Mouse (Mus musculus): ENCODE results near the gene H2al1m. TPM values are rescaled to one million over a fixed set of nuclear protein-coding genes. Genes with fewer than 3 reads are reported as not detected.

The H2al1m gene
- polyA plus RNA-seq (2012; rRNA removed; ENCODE audit: low replicate concordance), result 1.1 TPM in 1 of 2 replicates, not detected in the other

GRCm38 (mm10) chrX:9283464-9283863, at the start of gene H2al1m:
H2al1m (plus strand) TSS chrX:9283764.

GRCm38 (mm10) chrX:9256766-9257165, 26.8 kb upstream of the H2al1m start, which contains the start of gene Gm14862:
Gm14862 (minus strand) TSS chrX:9256899.

GRCm38 (mm10) chrX:9272460-9273361, 10.9 kb upstream of the H2al1m start, which contains the start of gene Xk:
Xk (plus strand) TSS chrX:9272756.

Other genes starting within 250 kb of the H2al1m start
- gene Fthl17f, start 220.7 kb upstream of the H2al1m start, polyA plus RNA-seq (2012; rRNA removed; ENCODE audit: low replicate concordance), result not detected in 2 replicates
- not detected in 2 replicates for gene 4930402K13Rik, start 179.2 kb upstream of the H2al1m start, polyA plus RNA-seq (2012; rRNA removed; ENCODE audit: low replicate concordance)
- gene Lancl3, start 83.9 kb upstream of the H2al1m start, polyA plus RNA-seq (2012; rRNA removed; ENCODE audit: low replicate concordance), result 0.02 and 0.15 TPM in 2 replicates
- gene Gm14862, start 26.9 kb upstream of the H2al1m start, polyA plus RNA-seq (2012; rRNA removed; ENCODE audit: low replicate concordance), result not detected in 2 replicates
- gene Xk, start 11.0 kb upstream of the H2al1m start, polyA plus RNA-seq (2012; rRNA removed; ENCODE audit: low replicate concordance), result 2.7 and 3.6 TPM in 2 replicates
- gene H2al1k, start 66.9 kb downstream of the H2al1m start, polyA plus RNA-seq (2012; rRNA removed; ENCODE audit: low replicate concordance), result 0.79 TPM in 1 of 2 replicates, not detected in the other
- gene Cybb, start 204.0 kb downstream of the H2al1m start, polyA plus RNA-seq (2012; rRNA removed; ENCODE audit: low replicate concordance), result 0.19 and 0.25 TPM in 2 replicates

Measured in duodenum, adult 2 months (tissue).